Mouse (Mus musculus) spleen, adult 2 months (tissue): Measurements from ENCODE around the gene Rasgef1c. TPM values are rescaled to one million over a fixed set of nuclear protein-coding genes. Genes with fewer than 3 reads are reported as not detected.
A peak's percentile ranks its signal among the peaks of the same experiment; 100 is the strongest.

Experiments used
- DNase-seq, 2 experiments: peaks; one replicate each; pipeline versions ENCODE4 v3.0.0 to v3.0.0-alpha.2; 2012 to 2021; ENCODE audit warnings: low spot score in 2 of 2, low read depth in 1 of 2
- H3K27ac ChIP-seq: fragments of 200-500 bp; 2 replicates; pipeline ENCODE4 v1.5.1; 2012; ENCODE audit warnings: low read length, inconsistent platforms; ENCODE audit not compliant: insufficient read depth
- H3K27me3 ChIP-seq: fragments of 200-500 bp; 2 replicates; pipeline ENCODE4 v1.6.1; 2012; ENCODE audit warnings: mild to moderate bottlenecking, moderate library complexity, low read length, inconsistent platforms; ENCODE audit not compliant: control insufficient read depth, insufficient read depth
- H3K36me3 ChIP-seq: fragments of 200-500 bp; 2 replicates; pipeline ENCODE4 v1.6.1; 2012; ENCODE audit warnings: mild to moderate bottlenecking, low read length, inconsistent platforms; ENCODE audit not compliant: control insufficient read depth, insufficient read depth
- H3K4me1 ChIP-seq: fragments of 200-500 bp; 2 replicates; pipeline ENCODE4 v1.6.1; 2011; ENCODE audit warnings: inconsistent platforms; ENCODE audit not compliant: control insufficient read depth, insufficient read depth, insufficient read length
- H3K4me3 ChIP-seq: fragments of 200-500 bp; 2 replicates; pipeline ENCODE4 v1.5.1; 2011; ENCODE audit warnings: mild to moderate bottlenecking, inconsistent platforms; ENCODE audit not compliant: insufficient read depth, insufficient read length; ENCODE audit errors: extremely low read depth
- CTCF ChIP-seq: fragments of 200-500 bp; IDR thresholded peaks from 2 replicates; pipeline ENCODE4 v1.5.1; 2011; ENCODE audit warnings: mild to moderate bottlenecking, inconsistent platforms; ENCODE audit not compliant: insufficient read depth, insufficient read length, insufficient replicate concordance; ENCODE audit errors: extremely low read depth
- POLR2A ChIP-seq: fragments of 200-500 bp; IDR thresholded peaks from 2 replicates; pipeline ENCODE4 v1.6.1; 2011; ENCODE audit warnings: low read depth, low read length, inconsistent platforms
- WGBS: fragments of 180-500 bp; shearing (Covaris S2); methylation state at CpG from one replicate; pipeline ENCODE4 v1.1.7; 2018; 5-methylcytosine and 5-hydroxymethylcytosine counted together
- polyA plus RNA-seq: library from polyadenylated mRNA; depleted of rRNA; stranded (reverse); fragments of >200 nt; gene quantifications from 2 replicates; pipeline ENCODE4 v1.2.3, GENCODE M21; 2012

Gene Rasgef1c
- polyA plus RNA-seq, 1 experiment: 0.25 TPM

DNA sequence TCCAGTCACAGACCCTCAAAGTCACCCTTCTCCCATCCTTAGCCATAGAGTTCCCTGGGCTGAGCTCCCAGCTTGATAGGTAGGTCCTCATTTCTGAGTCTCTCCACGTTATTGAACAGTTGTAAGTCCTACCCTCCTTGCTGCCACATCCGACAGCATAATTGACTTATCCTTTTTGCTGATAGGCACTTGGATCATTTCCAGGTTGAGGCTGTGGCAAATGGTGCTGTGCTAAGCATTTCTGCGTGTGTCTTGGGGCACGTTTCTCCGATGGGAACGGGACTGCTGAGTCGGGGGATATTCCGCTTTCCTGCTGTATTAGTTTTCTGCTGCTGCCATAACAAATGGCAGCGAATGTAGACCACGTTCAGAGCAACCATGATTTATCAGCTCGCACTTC, 7.8 kb upstream of the Rasgef1c start:
- no peak for DNase-seq
- TF ChIP-seq POLR2A: no peak
- TF ChIP-seq CTCF: no peak
- no peaks in the 10 kb centered on the region for H3K27me3 ChIP-seq
- H3K27ac ChIP-seq: no peak overlapping the region
- H3K4me1 ChIP-seq: no peaks in the 10 kb centered on the region
- WGBS: 75% methylated on average over 11 of the region's 11 CpGs
- 0 out of 2 replicates have a peak, but pooled peaks cover 2% of the 10 kb centered on the region for H3K36me3 ChIP-seq
- no peak overlapping the region for H3K4me3 ChIP-seq

DNA sequence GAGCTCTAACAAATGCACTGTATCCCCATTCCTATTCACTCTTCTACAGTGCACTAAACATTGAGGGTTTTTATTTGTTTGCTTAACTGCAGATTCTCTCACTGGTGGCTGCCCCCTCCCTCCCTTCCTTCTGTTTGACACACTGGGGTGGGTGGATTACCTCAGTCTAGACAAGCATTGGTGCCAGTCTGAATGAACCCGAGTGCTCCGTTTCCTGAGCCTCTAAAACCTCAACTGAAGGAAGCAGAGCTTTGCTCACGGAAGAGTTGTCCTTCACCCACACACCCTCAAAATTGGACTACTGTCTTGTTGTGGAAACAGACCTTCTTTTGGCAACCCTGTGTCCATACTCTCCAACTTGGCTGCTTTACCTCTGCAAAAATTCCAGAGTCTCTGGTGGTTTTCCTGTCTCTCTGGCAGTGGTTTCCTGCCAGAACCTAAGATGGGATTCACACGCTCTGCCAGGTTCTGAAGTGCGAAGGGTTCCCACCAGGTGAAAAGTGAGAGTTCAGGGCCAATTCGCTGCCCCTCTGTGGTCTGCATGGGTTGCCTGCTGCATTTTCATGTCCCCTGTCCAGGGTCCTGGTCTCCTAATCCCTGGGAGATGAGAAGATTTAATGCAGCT, 5.6 kb upstream of the Rasgef1c start:
- TF ChIP-seq POLR2A: no peak
- TF ChIP-seq CTCF: no peak
- Histone ChIP-seq H3K4me3 (no peak overlapping the region), H3K36me3 (no peaks in the 10 kb centered on the region), H3K27me3 (peaks cover 1% of the 10 kb centered on the region), H3K4me1 (no peaks in the 10 kb centered on the region), H3K27ac (no peak overlapping the region)
- 15% methylated on average over 6 of the region's 6 CpGs for WGBS
- no peak for DNase-seq

DNA sequence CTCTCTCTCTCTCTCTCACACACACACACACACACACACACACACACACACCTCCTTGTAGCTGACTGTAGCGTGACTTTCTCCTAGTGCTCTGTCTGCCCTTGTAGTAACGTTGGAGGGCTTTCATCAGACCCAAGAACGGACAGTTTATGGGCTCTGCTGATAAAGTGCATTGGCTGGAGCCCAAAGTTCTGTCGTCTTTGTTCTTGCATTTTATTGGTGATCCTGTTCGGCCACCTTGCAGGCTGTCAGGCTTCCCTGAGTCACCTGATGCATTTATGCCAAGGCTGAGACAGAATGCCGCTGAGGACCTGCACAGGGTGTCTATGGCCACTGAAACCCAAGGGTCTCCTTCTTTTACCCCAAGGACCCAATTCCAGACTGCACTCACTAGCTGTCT, 1.6 kb upstream of the Rasgef1c start:
- Histone ChIP-seq H3K4me3 (no peak overlapping the region), H3K27ac (no peak overlapping the region), H3K36me3 (no peaks in the 10 kb centered on the region), H3K4me1 (no peaks in the 10 kb centered on the region; the same call in 1 of the 2 replicates), H3K27me3 (peaks cover 14% of the 10 kb centered on the region)
- DNase-seq: no peak
- TF ChIP-seq POLR2A (no peak), CTCF (no peak)
- WGBS: 46% methylated on average over 6 of the region's 6 CpGs

DNA sequence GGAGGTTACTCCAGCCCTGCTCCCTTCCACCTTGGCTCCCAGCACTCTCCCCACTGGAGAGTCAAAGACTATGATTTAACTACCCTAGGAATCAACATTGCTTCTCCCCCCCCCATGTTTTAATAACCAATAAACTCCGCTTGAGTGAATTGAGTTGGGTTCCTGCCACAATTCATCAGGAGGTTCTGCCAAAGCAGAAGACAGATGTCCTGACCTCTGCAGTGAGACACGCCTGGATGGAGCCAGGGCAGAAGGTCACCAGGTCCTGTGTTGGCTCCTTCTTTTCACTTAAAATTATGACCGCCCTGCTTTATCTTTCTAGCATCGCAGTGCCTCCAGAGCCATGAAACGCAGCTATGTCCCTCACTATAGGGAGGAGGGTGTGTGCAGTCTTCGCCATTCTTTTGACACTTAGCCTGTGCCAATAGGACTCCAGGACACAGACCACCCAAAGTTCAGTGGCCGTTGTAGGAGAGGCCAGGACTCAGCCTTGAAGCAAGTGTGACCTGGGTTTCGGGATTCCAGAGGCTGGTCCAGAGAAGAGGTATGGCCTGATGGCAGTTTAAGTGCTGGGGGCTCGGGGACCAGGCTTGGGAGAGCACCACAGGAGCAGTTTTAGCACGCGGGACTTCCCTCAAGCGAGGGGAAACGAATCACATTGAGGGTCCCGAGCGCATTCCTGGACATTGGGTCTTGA, 525 bp upstream of the Rasgef1c start:
- H3K4me3 ChIP-seq: no peak overlapping the region; the same call in 1 of the 2 replicates
- no peak overlapping the region for H3K27ac ChIP-seq
- peaks cover 14% of the 10 kb centered on the region for H3K27me3 ChIP-seq
- no peak for DNase-seq
- no peaks in the 10 kb centered on the region; the same call in 1 of the 2 replicates for H3K4me1 ChIP-seq
- no peaks in the 10 kb centered on the region for H3K36me3 ChIP-seq
- 32% methylated on average over 15 of the region's 15 CpGs for WGBS
- TF ChIP-seq POLR2A: no peak
- no peak for TF ChIP-seq CTCF

DNA sequence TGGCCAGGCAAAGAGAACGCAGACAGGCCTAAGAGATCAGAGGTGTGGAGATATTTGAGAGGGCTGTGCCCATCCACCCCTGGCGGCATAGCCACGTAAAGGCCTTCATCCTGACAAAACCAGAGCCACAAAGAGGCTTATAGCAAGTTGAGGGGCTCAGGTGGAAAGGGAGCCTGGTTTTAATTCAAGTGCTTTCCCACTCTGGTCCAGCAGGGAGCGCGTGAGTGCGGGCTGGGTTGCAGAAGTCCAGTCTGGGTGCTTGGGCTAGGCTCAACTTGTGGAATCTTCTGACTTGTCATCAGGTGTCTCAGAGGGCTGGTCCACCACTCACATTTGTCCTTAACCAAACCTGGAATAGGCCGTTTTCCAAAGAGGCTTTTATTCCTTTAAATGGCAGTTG, 1.7 kb downstream of the Rasgef1c start:
- Histone ChIP-seq H3K36me3 (no peaks in the 10 kb centered on the region), H3K4me1 (no peaks in the 10 kb centered on the region; the same call in 1 of the 2 replicates), H3K4me3 (no peak overlapping the region), H3K27ac (no peak overlapping the region), H3K27me3 (peaks cover 14% of the 10 kb centered on the region)
- TF ChIP-seq POLR2A (no peak), CTCF (peak; percentile 62)
- 14% methylated on average over 7 of the region's 7 CpGs for WGBS
- peak in 1 of 2 experiments; percentile 55 for DNase-seq

DNA sequence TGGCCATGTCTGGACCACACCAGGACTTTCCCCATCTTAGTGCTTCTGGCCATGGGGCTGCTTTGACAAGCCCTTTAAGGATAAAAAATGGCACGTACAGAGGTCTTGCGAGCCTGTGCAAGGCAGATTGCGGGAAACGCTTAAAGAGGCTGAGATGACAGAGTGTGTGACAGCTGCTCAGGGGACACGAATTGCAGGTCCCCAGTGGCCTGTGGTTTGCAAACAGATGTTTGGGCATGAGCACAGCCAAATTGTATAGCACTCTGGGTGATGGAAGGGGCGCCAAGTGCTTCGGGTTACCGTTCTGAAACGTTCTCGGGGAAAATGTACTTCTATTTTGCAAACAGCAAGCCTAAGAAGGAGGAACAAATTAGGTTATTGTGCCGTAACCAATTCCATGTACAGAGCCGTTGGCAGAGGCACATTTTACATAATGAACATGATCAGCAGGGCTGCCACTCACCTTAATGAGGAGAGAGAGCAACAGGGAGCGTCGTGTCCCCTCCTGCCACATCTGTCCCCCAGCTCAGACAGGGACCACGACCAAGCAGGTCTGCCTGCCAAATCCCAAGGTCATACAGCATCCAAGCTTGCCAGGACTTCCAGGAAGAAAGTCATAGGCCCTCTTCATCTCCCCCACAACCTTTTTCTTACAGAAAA, 17.0 kb downstream of the Rasgef1c start:
- H3K36me3 ChIP-seq: no peaks in the 10 kb centered on the region
- WGBS: 44% methylated on average over 15 of the region's 15 CpGs
- no peak for DNase-seq
- TF ChIP-seq CTCF (no peak), POLR2A (no peak)
- no peaks in the 10 kb centered on the region for H3K4me1 ChIP-seq
- H3K27ac ChIP-seq: no peak overlapping the region
- peaks cover 3% of the 10 kb centered on the region for H3K27me3 ChIP-seq
- H3K4me3 ChIP-seq: no peak overlapping the region
